Mouse (Mus musculus): ENCODE measurements around the gene Cab39l.

- TF ChIP-seq EP300 (IDR thresholded peaks at IDR 0.05; ENCODE audit: insufficient read depth, low read depth, low read length) = no peak
- no peak for TF ChIP-seq POLR2A (IDR thresholded peaks at IDR 0.05; ENCODE audit: insufficient read depth, low read depth, low read length)
These were observed 176.0 kb downstream of the Cab39l start for GRCm38 (mm10) chr14:59616802-59617201.

Data from heart, adult 2 months (tissue).